Mouse (Mus musculus): ENCODE data around the gene Psmd1. TPM values are rescaled to one million over a fixed set of nuclear protein-coding genes. Genes with fewer than 3 reads are reported as not detected.

Psmd1 gene
- total and polyA plus RNA-seq, 3 experiments = 57.9 to 155 (median 116) TPM

GRCm38 (mm10) chr1:86176066-86176465, 111.9 kb downstream of the Psmd1 start:
- Histone ChIP-seq H3K9me3 (replicated peaks; ENCODE audit: insufficient read depth, low read length) (no peaks in the 10 kb centered on the region), H3K4me3 (ENCODE audit: control insufficient read depth in 1 of 2, insufficient read depth in 1 of 2, low read depth in 2 of 2, low read length in 2 of 2) (no peak overlapping the region), H3K79me2 (ENCODE audit: control insufficient read depth, insufficient read depth, low read length, poor library complexity) (no peaks in the 10 kb centered on the region), H3K27me3 (ENCODE audit: control insufficient read depth in 1 of 2, insufficient read depth in 2 of 2, low read length in 2 of 2) (no peaks in the 10 kb centered on the region), H3K36me3 (ENCODE audit: control insufficient read depth in 1 of 2, insufficient read depth in 2 of 2, low read length in 2 of 2) (no peaks in the 10 kb centered on the region; a peak in 1 of 4 replicates), H3K27ac (ENCODE audit: control insufficient read depth, low read depth, low read length) (no peak overlapping the region), H3K9ac (ENCODE audit: control insufficient read depth, low read depth, low read length, poor library complexity, severe bottlenecking) (no peak overlapping the region), H3K4me1 (ENCODE audit: control insufficient read depth in 1 of 2, insufficient read depth in 2 of 2, low read length in 2 of 2) (no peaks in the 10 kb centered on the region)
- DNase-seq (ENCODE audit: low read depth, low spot score) = no peak
- TF ChIP-seq CTCF (IDR thresholded peaks at IDR 0.05 in 2 of 3, conservative IDR thresholded peaks at IDR 0.05 in 1 of 3; ENCODE audit: control insufficient read depth in 1 of 3, insufficient read depth in 1 of 3, low read depth in 2 of 3, low read length in 3 of 3, poor library complexity in 1 of 3, severe bottlenecking in 1 of 3) (no peak), MAX (IDR thresholded peaks at IDR 0.05; ENCODE audit: low read length) (no peak), MXI1 (IDR thresholded peaks at IDR 0.05; ENCODE audit: low read depth, low read length) (no peak), KAT2A (conservative IDR thresholded peaks at IDR 0.05; ENCODE audit: low read depth, low read length) (no peak), HCFC1 (IDR thresholded peaks at IDR 0.05; ENCODE audit: low read depth, low read length) (no peak), USF1 (IDR thresholded peaks at IDR 0.05; ENCODE audit: low read depth, low read length) (no peak), CHD1 (IDR thresholded peaks at IDR 0.05; ENCODE audit: low read depth, low read length) (no peak), USF2 (IDR thresholded peaks at IDR 0.05; ENCODE audit: borderline replicate concordance in 1 of 2, insufficient read depth in 1 of 2, low read depth in 1 of 2, low read length in 2 of 2) (no peak), EP300 (IDR thresholded peaks at IDR 0.05; ENCODE audit: low read depth in 1 of 2, low read length in 2 of 2) (no peak), TBP (IDR thresholded peaks at IDR 0.05; ENCODE audit: low read depth, low read length) (no peak), SMC3 (IDR thresholded peaks at IDR 0.05; ENCODE audit: low read depth, low read length) (no peak), POLR2AphosphoS5 (IDR thresholded peaks at IDR 0.05; ENCODE audit: borderline replicate concordance, low read depth, low read length) (no peak), MAFK (IDR thresholded peaks at IDR 0.05; ENCODE audit: borderline replicate concordance, low read depth, low read length) (no peak)

- no peaks in the 10 kb centered on the region for H3K79me2 ChIP-seq (ENCODE audit: control insufficient read depth, insufficient read depth, low read length, poor library complexity)
- no peaks in the 10 kb centered on the region; a peak in 1 of 4 replicates for H3K36me3 ChIP-seq (ENCODE audit: control insufficient read depth in 1 of 2, insufficient read depth in 2 of 2, low read length in 2 of 2)
- no peaks in the 10 kb centered on the region for H3K4me1 ChIP-seq (ENCODE audit: control insufficient read depth in 1 of 2, insufficient read depth in 2 of 2, low read length in 2 of 2)
- H3K9ac ChIP-seq (ENCODE audit: control insufficient read depth, low read depth, low read length, poor library complexity, severe bottlenecking) = no peak overlapping the region
- DNase-seq (ENCODE audit: low read depth, low spot score) = peak; percentile 89
- no peak overlapping the region for H3K27ac ChIP-seq (ENCODE audit: control insufficient read depth, low read depth, low read length)
- no peaks in the 10 kb centered on the region for H3K9me3 ChIP-seq (replicated peaks; ENCODE audit: insufficient read depth, low read length)
- H3K27me3 ChIP-seq (ENCODE audit: control insufficient read depth in 1 of 2, insufficient read depth in 2 of 2, low read length in 2 of 2) = no peaks in the 10 kb centered on the region
- H3K4me3 ChIP-seq (ENCODE audit: control insufficient read depth in 1 of 2, insufficient read depth in 1 of 2, low read depth in 2 of 2, low read length in 2 of 2) = no peak overlapping the region
- TF ChIP-seq MAFK (IDR thresholded peaks at IDR 0.05; ENCODE audit: borderline replicate concordance, low read depth, low read length) (no peak), ZMIZ1 (IDR thresholded peaks at IDR 0.05; ENCODE audit: low read depth, low read length) (no peak), ZNF384 (IDR thresholded peaks at IDR 0.05; ENCODE audit: low read depth, low read length) (peak; percentile 66), GABPA (IDR thresholded peaks at IDR 0.05; ENCODE audit: low read depth, low read length) (no peak), USF1 (IDR thresholded peaks at IDR 0.05; ENCODE audit: low read depth, low read length) (no peak), RCOR1 (IDR thresholded peaks at IDR 0.05; ENCODE audit: low read depth, low read length) (peak; percentile 42; the same call in 1 of the 2 replicates), NELFE (IDR thresholded peaks at IDR 0.05; ENCODE audit: low read depth, low read length) (no peak), CTCF (IDR thresholded peaks at IDR 0.05 in 2 of 3, conservative IDR thresholded peaks at IDR 0.05 in 1 of 3; ENCODE audit: control insufficient read depth in 1 of 3, insufficient read depth in 1 of 3, low read depth in 2 of 3, low read length in 3 of 3, poor library complexity in 1 of 3, severe bottlenecking in 1 of 3) (peak in 2 of 3 experiments; percentile 98 to 100), E2F4 (IDR thresholded peaks at IDR 0.05; ENCODE audit: borderline replicate concordance, low read depth, low read length) (no peak), SMC3 (IDR thresholded peaks at IDR 0.05; ENCODE audit: low read depth, low read length) (peak; percentile 100), MYB (IDR thresholded peaks at IDR 0.05; ENCODE audit: low read depth, low read length) (no peak), POLR2A (IDR thresholded peaks at IDR 0.05; ENCODE audit: control insufficient read depth in 1 of 2, insufficient read depth in 1 of 2, low read depth in 1 of 2, low read length in 2 of 2, poor library complexity in 1 of 2) (no peak), UBTF (IDR thresholded peaks at IDR 0.05; ENCODE audit: borderline replicate concordance, insufficient read depth, low read depth, low read length) (no peak), TAL1 (IDR thresholded peaks at IDR 0.05; ENCODE audit: low read length) (no peak), NRF1 (IDR thresholded peaks at IDR 0.05; ENCODE audit: insufficient read depth, low read depth, low read length, poor library complexity, severe bottlenecking) (0 out of 2 replicates have a peak, but pooled peaks have one; percentile 23), ELF1 (IDR thresholded peaks at IDR 0.05; ENCODE audit: low read depth, low read length) (peak; percentile 23; the same call in 1 of the 2 replicates), ZC3H11A (IDR thresholded peaks at IDR 0.05; ENCODE audit: low read depth, low read length) (peak; percentile 93), MAX (IDR thresholded peaks at IDR 0.05; ENCODE audit: low read length) (0 out of 2 replicates have a peak, but pooled peaks have one; percentile 27), TBP (IDR thresholded peaks at IDR 0.05; ENCODE audit: low read depth, low read length) (no peak), JUND (IDR thresholded peaks at IDR 0.05; ENCODE audit: low read depth, low read length) (peak; percentile 84; the same call in 1 of the 2 replicates), POLR2AphosphoS5 (IDR thresholded peaks at IDR 0.05; ENCODE audit: borderline replicate concordance, low read depth, low read length) (no peak)
Measured at GRCm38 (mm10) chr1:86178462-86179253, 114.5 kb downstream of the Psmd1 start.
